Mouse (Mus musculus): ENCODE data around the gene Csrp2. TPM values are rescaled to one million over a fixed set of nuclear protein-coding genes. Genes with fewer than 3 reads are reported as not detected.

Gene Csrp2
- total and polyA plus RNA-seq, 3 experiments: 4.8 to 19.6 TPM; not detected in 1

- Histone ChIP-seq H3K27ac (ENCODE audit: control insufficient read depth, low read depth, low read length) (no peak overlapping the region), H3K9me3 (replicated peaks; ENCODE audit: insufficient read depth, low read length) (no peaks in the 10 kb centered on the region), H3K27me3 (ENCODE audit: control insufficient read depth in 1 of 2, insufficient read depth in 2 of 2, low read length in 2 of 2) (no peaks in the 10 kb centered on the region), H3K79me2 (ENCODE audit: control insufficient read depth, insufficient read depth, low read length, poor library complexity) (no peaks in the 10 kb centered on the region), H3K4me1 (ENCODE audit: control insufficient read depth in 1 of 2, insufficient read depth in 2 of 2, low read length in 2 of 2) (no peaks in the 10 kb centered on the region), H3K36me3 (ENCODE audit: control insufficient read depth in 1 of 2, insufficient read depth in 2 of 2, low read length in 2 of 2) (no peaks in the 10 kb centered on the region), H3K9ac (ENCODE audit: control insufficient read depth, low read depth, low read length, poor library complexity, severe bottlenecking) (no peak overlapping the region), H3K4me3 (ENCODE audit: control insufficient read depth in 1 of 2, insufficient read depth in 1 of 2, low read depth in 2 of 2, low read length in 2 of 2) (no peak overlapping the region)
- TF ChIP-seq MEF2A (IDR thresholded peaks at IDR 0.05; ENCODE audit: extremely low read depth, insufficient replicate concordance, low read depth, low read length, poor library complexity, severe bottlenecking): no peak
- no peak for TF ChIP-seq GATA1 (IDR thresholded peaks at IDR 0.05; ENCODE audit: low read depth, low read length)
- no peak for TF ChIP-seq ZKSCAN1 (IDR thresholded peaks at IDR 0.05; ENCODE audit: low read depth, low read length)
- no peak for TF ChIP-seq MXI1 (IDR thresholded peaks at IDR 0.05; ENCODE audit: low read depth, low read length)
- no peak for TF ChIP-seq MYB (IDR thresholded peaks at IDR 0.05; ENCODE audit: low read depth, low read length)
- TF ChIP-seq TBP (IDR thresholded peaks at IDR 0.05; ENCODE audit: low read depth, low read length): no peak
- TF ChIP-seq BHLHE40 (IDR thresholded peaks at IDR 0.05; ENCODE audit: borderline replicate concordance, low read depth, low read length): no peak
- no peak for TF ChIP-seq USF2 (IDR thresholded peaks at IDR 0.05; ENCODE audit: borderline replicate concordance in 1 of 2, insufficient read depth in 1 of 2, low read depth in 1 of 2, low read length in 2 of 2)
- no peak for TF ChIP-seq MAX (IDR thresholded peaks at IDR 0.05; ENCODE audit: low read length)
- no peak for TF ChIP-seq NELFE (IDR thresholded peaks at IDR 0.05; ENCODE audit: low read depth, low read length)
- no peak for TF ChIP-seq HCFC1 (IDR thresholded peaks at IDR 0.05; ENCODE audit: low read depth, low read length)
- TF ChIP-seq RAD21 (IDR thresholded peaks at IDR 0.05; ENCODE audit: low read depth, low read length): no peak
- TF ChIP-seq UBTF (IDR thresholded peaks at IDR 0.05; ENCODE audit: borderline replicate concordance, insufficient read depth, low read depth, low read length): no peak
- TF ChIP-seq SMC3 (IDR thresholded peaks at IDR 0.05; ENCODE audit: low read depth, low read length): no peak
- TF ChIP-seq CTCF (IDR thresholded peaks at IDR 0.05 in 2 of 3, conservative IDR thresholded peaks at IDR 0.05 in 1 of 3; ENCODE audit: control insufficient read depth in 1 of 3, insufficient read depth in 1 of 3, low read depth in 2 of 3, low read length in 3 of 3, poor library complexity in 1 of 3, severe bottlenecking in 1 of 3): no peak
- TF ChIP-seq SIN3A (IDR thresholded peaks at IDR 0.05; ENCODE audit: low read length): no peak
- no peak for TF ChIP-seq MYC (IDR thresholded peaks at IDR 0.05; ENCODE audit: low read depth, low read length)
- no peak for TF ChIP-seq POLR2AphosphoS5 (IDR thresholded peaks at IDR 0.05; ENCODE audit: borderline replicate concordance, low read depth, low read length)
- no peak for TF ChIP-seq NRF1 (IDR thresholded peaks at IDR 0.05; ENCODE audit: insufficient read depth, low read depth, low read length, poor library complexity, severe bottlenecking)
- no peak for TF ChIP-seq CHD2 (IDR thresholded peaks at IDR 0.05; ENCODE audit: low read length)
- no peak for DNase-seq (ENCODE audit: low read depth, low spot score)
These were observed 15.5 kb downstream of the Csrp2 start for GRCm38 (mm10) chr10:110935081-110935480.

DNA sequence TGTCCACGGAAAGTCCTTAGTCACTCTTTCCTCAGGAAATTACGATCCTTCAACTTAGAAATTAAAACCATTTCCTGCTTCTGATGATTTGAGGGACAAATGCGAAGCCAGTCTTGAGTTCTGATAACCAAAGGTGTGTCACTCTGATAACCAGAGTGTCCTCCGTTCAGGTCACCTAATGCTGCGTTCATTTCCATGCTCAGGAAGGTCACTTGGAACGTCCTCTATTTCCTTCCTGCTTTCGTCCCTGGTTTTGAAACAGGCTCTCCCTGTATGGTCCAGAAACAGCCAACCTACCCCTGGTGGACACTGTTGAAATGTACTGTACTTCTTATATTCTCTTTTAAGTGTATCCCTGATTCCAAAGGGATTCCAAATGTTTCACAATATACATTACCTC lies 16.1 kb downstream of the Csrp2 start:
- TF ChIP-seq MAX (IDR thresholded peaks at IDR 0.05; ENCODE audit: low read length): no peak
- Histone ChIP-seq H3K27me3 (ENCODE audit: control insufficient read depth in 1 of 2, insufficient read depth in 2 of 2, low read length in 2 of 2) (no peaks in the 10 kb centered on the region), H3K27ac (ENCODE audit: control insufficient read depth, low read depth, low read length) (no peak overlapping the region), H3K4me3 (ENCODE audit: control insufficient read depth in 1 of 2, insufficient read depth in 1 of 2, low read depth in 2 of 2, low read length in 2 of 2) (no peak overlapping the region), H3K9me3 (replicated peaks; ENCODE audit: insufficient read depth, low read length) (no peaks in the 10 kb centered on the region), H3K36me3 (ENCODE audit: control insufficient read depth in 1 of 2, insufficient read depth in 2 of 2, low read length in 2 of 2) (no peaks in the 10 kb centered on the region), H3K79me2 (ENCODE audit: control insufficient read depth, insufficient read depth, low read length, poor library complexity) (no peaks in the 10 kb centered on the region), H3K4me1 (ENCODE audit: control insufficient read depth in 1 of 2, insufficient read depth in 2 of 2, low read length in 2 of 2) (no peaks in the 10 kb centered on the region), H3K9ac (ENCODE audit: control insufficient read depth, low read depth, low read length, poor library complexity, severe bottlenecking) (no peak overlapping the region)
- DNase-seq (ENCODE audit: low read depth, low spot score): no peak
